Mouse (Mus musculus): ENCODE results near the gene Abhd14a.

GRCm38 (mm10) chr9:106475663-106476001, 28.2 kb upstream of the Abhd14a start, which contains the start of gene Rrp9:
- TF ChIP-seq CTCF (conservative IDR thresholded peaks at IDR 0.05; ENCODE audit: low read length) (no peak), NANOG (IDR thresholded peaks at IDR 0.05; ENCODE audit: borderline replicate concordance, low read length) (no peak)
